Mouse (Mus musculus): ENCODE data around the gene Trim7. TPM values are rescaled to one million over a fixed set of nuclear protein-coding genes. Genes with fewer than 3 reads are reported as not detected.

The Trim7 gene
- polyA plus RNA-seq, 1 experiment = 8.7 TPM

- Histone ChIP-seq H3K4me3 (ENCODE audit: low read depth, low read length) (no peak overlapping the region), H3K27me3 (ENCODE audit: control insufficient read depth, insufficient read depth, low read length, poor library complexity, severe bottlenecking) (0 out of 2 replicates have a peak, but pooled peaks cover 3% of the 10 kb centered on the region)
Observed at GRCm38 (mm10) chr11:48838879-48839680, 13.1 kb downstream of the Trim7 start.

GRCm38 (mm10) chr11:48840805-48841204 is 14.9 kb downstream of the Trim7 start:
- H3K4me1 ChIP-seq (ENCODE audit: control insufficient read depth, insufficient read depth, low read length) = peaks cover 5% of the 10 kb centered on the region
- H3K36me3 ChIP-seq (ENCODE audit: control insufficient read depth, insufficient read depth, low read length, poor library complexity, severe bottlenecking) = no peaks in the 10 kb centered on the region
- H3K9ac ChIP-seq (ENCODE audit: low read depth, poor library complexity, severe bottlenecking) = no peak overlapping the region
- H3K27me3 ChIP-seq (ENCODE audit: control insufficient read depth, insufficient read depth, low read length, poor library complexity, severe bottlenecking) = 0 out of 2 replicates have a peak, but pooled peaks cover 3% of the 10 kb centered on the region
- H3K4me3 ChIP-seq (ENCODE audit: low read depth, low read length) = no peak overlapping the region
- no peaks in the 10 kb centered on the region for H3K9me3 ChIP-seq (replicated peaks; ENCODE audit: control insufficient read depth, insufficient read depth, low read length, poor library complexity, severe bottlenecking)
- TF ChIP-seq EP300 (IDR thresholded peaks at IDR 0.05; ENCODE audit: insufficient read depth, low read depth, low read length) = no peak
- no peak for TF ChIP-seq CTCF (IDR thresholded peaks at IDR 0.05; ENCODE audit: low read depth, low read length)
- no peak for TF ChIP-seq POLR2A (IDR thresholded peaks at IDR 0.05; ENCODE audit: insufficient read depth, low read length)
- no peak overlapping the region for H3K27ac ChIP-seq (ENCODE audit: insufficient read depth, low read length)

More at GRCm38 (mm10) chr11:48838879-48839680, 13.1 kb downstream of the Trim7 start:
- Histone ChIP-seq H3K4me1 (ENCODE audit: control insufficient read depth, insufficient read depth, low read length) (peaks cover 2% of the 10 kb centered on the region), H3K36me3 (ENCODE audit: control insufficient read depth, insufficient read depth, low read length, poor library complexity, severe bottlenecking) (no peaks in the 10 kb centered on the region), H3K9me3 (replicated peaks; ENCODE audit: control insufficient read depth, insufficient read depth, low read length, poor library complexity, severe bottlenecking) (no peaks in the 10 kb centered on the region), H3K9ac (ENCODE audit: low read depth, poor library complexity, severe bottlenecking) (0 out of 2 replicates have a peak overlapping the region, but pooled peaks have one; percentile 72), H3K27ac (ENCODE audit: insufficient read depth, low read length) (no peak overlapping the region)
- no peak for TF ChIP-seq CTCF (IDR thresholded peaks at IDR 0.05; ENCODE audit: low read depth, low read length)
- no peak for TF ChIP-seq EP300 (IDR thresholded peaks at IDR 0.05; ENCODE audit: insufficient read depth, low read depth, low read length)

DNA sequence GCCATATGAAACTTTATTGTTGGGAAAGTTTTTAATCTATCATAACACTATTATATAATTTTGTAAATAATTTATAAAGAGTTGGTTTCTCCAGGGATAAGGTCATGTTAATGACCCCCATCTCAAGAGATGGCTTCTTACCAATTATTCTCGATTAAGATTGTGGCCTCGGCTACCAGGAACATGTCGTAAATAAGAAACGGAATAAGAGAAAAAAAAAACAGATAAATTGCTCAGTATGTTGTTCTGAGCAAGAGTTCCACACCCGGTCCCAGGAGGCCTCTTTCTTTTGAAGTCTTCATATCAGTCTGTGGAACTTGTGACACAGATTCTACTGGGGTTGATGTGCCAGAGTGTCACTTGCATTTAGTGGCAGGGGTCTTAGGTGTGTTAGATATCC is 15.3 kb downstream of the Trim7 start:
- Histone ChIP-seq H3K27ac (ENCODE audit: insufficient read depth, low read length) (no peak overlapping the region), H3K9ac (ENCODE audit: low read depth, poor library complexity, severe bottlenecking) (no peak overlapping the region), H3K27me3 (ENCODE audit: control insufficient read depth, insufficient read depth, low read length, poor library complexity, severe bottlenecking) (0 out of 2 replicates have a peak, but pooled peaks cover 3% of the 10 kb centered on the region), H3K9me3 (replicated peaks; ENCODE audit: control insufficient read depth, insufficient read depth, low read length, poor library complexity, severe bottlenecking) (no peaks in the 10 kb centered on the region), H3K4me1 (ENCODE audit: control insufficient read depth, insufficient read depth, low read length) (peaks cover 5% of the 10 kb centered on the region), H3K36me3 (ENCODE audit: control insufficient read depth, insufficient read depth, low read length, poor library complexity, severe bottlenecking) (no peaks in the 10 kb centered on the region), H3K4me3 (ENCODE audit: low read depth, low read length) (no peak overlapping the region)
- no peak for TF ChIP-seq CTCF (IDR thresholded peaks at IDR 0.05; ENCODE audit: low read depth, low read length)
- TF ChIP-seq EP300 (IDR thresholded peaks at IDR 0.05; ENCODE audit: insufficient read depth, low read depth, low read length) = no peak

GRCm38 (mm10) chr11:48842378-48842792 is 16.4 kb downstream of the Trim7 start:
- Histone ChIP-seq H3K36me3 (ENCODE audit: control insufficient read depth, insufficient read depth, low read length, poor library complexity, severe bottlenecking) (no peaks in the 10 kb centered on the region), H3K4me3 (ENCODE audit: low read depth, low read length) (no peak overlapping the region), H3K9ac (ENCODE audit: low read depth, poor library complexity, severe bottlenecking) (no peak overlapping the region), H3K9me3 (replicated peaks; ENCODE audit: control insufficient read depth, insufficient read depth, low read length, poor library complexity, severe bottlenecking) (no peaks in the 10 kb centered on the region), H3K4me1 (ENCODE audit: control insufficient read depth, insufficient read depth, low read length) (peaks cover 5% of the 10 kb centered on the region), H3K27me3 (ENCODE audit: control insufficient read depth, insufficient read depth, low read length, poor library complexity, severe bottlenecking) (no peaks in the 10 kb centered on the region), H3K27ac (ENCODE audit: insufficient read depth, low read length) (no peak overlapping the region)
- TF ChIP-seq EP300 (IDR thresholded peaks at IDR 0.05; ENCODE audit: insufficient read depth, low read depth, low read length) (no peak), POLR2A (IDR thresholded peaks at IDR 0.05; ENCODE audit: insufficient read depth, low read length) (no peak), CTCF (IDR thresholded peaks at IDR 0.05; ENCODE audit: low read depth, low read length) (no peak)

- Histone ChIP-seq H3K9ac (ENCODE audit: low read depth, poor library complexity, severe bottlenecking) (no peak overlapping the region), H3K4me3 (ENCODE audit: low read depth, low read length) (no peak overlapping the region), H3K27ac (ENCODE audit: insufficient read depth, low read length) (no peak overlapping the region), H3K4me1 (ENCODE audit: control insufficient read depth, insufficient read depth, low read length) (peaks cover 5% of the 10 kb centered on the region), H3K36me3 (ENCODE audit: control insufficient read depth, insufficient read depth, low read length, poor library complexity, severe bottlenecking) (no peaks in the 10 kb centered on the region), H3K27me3 (ENCODE audit: control insufficient read depth, insufficient read depth, low read length, poor library complexity, severe bottlenecking) (no peaks in the 10 kb centered on the region), H3K9me3 (replicated peaks; ENCODE audit: control insufficient read depth, insufficient read depth, low read length, poor library complexity, severe bottlenecking) (no peaks in the 10 kb centered on the region)
- TF ChIP-seq EP300 (IDR thresholded peaks at IDR 0.05; ENCODE audit: insufficient read depth, low read depth, low read length) (no peak), CTCF (IDR thresholded peaks at IDR 0.05; ENCODE audit: low read depth, low read length) (no peak), POLR2A (IDR thresholded peaks at IDR 0.05; ENCODE audit: insufficient read depth, low read length) (no peak)
Observed at GRCm38 (mm10) chr11:48843202-48843601, 17.3 kb downstream of the Trim7 start.

- Histone ChIP-seq H3K27me3 (ENCODE audit: control insufficient read depth, insufficient read depth, low read length, poor library complexity, severe bottlenecking) (no peaks in the 10 kb centered on the region), H3K36me3 (ENCODE audit: control insufficient read depth, insufficient read depth, low read length, poor library complexity, severe bottlenecking) (no peaks in the 10 kb centered on the region), H3K9me3 (replicated peaks; ENCODE audit: control insufficient read depth, insufficient read depth, low read length, poor library complexity, severe bottlenecking) (no peaks in the 10 kb centered on the region), H3K27ac (ENCODE audit: insufficient read depth, low read length) (no peak overlapping the region), H3K4me3 (ENCODE audit: low read depth, low read length) (no peak overlapping the region), H3K9ac (ENCODE audit: low read depth, poor library complexity, severe bottlenecking) (no peak overlapping the region), H3K4me1 (ENCODE audit: control insufficient read depth, insufficient read depth, low read length) (peaks cover 3% of the 10 kb centered on the region)
- TF ChIP-seq CTCF (IDR thresholded peaks at IDR 0.05; ENCODE audit: low read depth, low read length) (no peak), POLR2A (IDR thresholded peaks at IDR 0.05; ENCODE audit: insufficient read depth, low read length) (no peak), EP300 (IDR thresholded peaks at IDR 0.05; ENCODE audit: insufficient read depth, low read depth, low read length) (no peak)
Observed at GRCm38 (mm10) chr11:48844309-48844708, 18.4 kb downstream of the Trim7 start.
